Mouse (Mus musculus) E14TG2a.4 (cell line): ENCODE data around the gene Lama5.

Experiments
- CTCF ChIP-seq: conservative IDR thresholded peaks from 2 replicates; pipeline ENCODE4 v1.5.1; 2014; ENCODE audit warnings: low read length
- POU5F1 ChIP-seq: IDR thresholded peaks from 2 replicates; pipeline ENCODE4 v1.6.1; 2014; ENCODE audit warnings: low read length, borderline replicate concordance

DNA sequence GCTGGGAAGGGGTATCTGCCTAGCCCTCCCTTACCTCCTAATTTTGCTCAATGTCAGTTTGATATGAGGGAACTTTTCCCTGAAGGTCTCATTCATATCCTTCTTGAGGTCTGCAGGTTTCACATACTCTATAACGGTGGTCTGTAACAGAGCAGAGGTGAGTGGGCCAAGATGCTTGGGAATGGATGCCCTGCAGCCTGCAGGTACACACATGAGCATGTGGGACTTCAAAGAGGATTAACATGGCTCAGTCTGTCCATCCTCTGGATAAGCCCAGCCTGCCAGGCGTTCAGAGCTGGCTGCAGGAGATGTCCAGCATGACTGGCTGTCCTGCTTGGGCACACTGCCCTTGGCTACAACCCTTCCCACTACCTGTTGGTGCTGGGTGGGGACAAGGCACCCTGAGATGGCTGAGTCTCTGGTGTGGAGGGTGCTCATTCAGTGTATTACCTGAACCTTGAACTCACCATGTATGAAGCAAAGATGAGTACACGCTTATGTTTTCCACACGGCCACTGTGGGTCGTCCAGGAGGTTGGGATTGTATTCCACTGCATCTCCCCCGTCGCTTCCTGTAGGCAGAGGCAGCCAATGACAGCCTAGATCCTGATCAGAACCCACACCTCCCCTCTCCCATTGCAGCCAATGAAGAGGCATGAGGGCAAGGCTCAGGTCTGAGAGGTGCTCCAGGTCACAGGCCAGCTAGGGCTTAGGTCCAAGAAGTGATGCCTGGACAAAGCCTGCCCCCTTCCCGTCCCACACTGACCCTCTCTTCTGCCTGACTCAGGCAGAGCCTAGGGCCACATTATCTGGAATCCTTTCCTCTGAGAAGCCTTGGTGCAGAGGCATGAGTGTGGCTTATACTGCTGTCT lies 35.2 kb upstream of the Lama5 start:
- TF ChIP-seq CTCF (no peak), POU5F1 (no peak)
